In genomic region chr2:50066246-50066967, GRCm38 (mm10) we compare ENCODE assay signal across 8 mouse cellular contexts. TPM values are rescaled to one million over a fixed set of nuclear protein-coding genes. Genes with fewer than 3 reads are reported as not detected.
A peak's percentile ranks its signal among the peaks of the same experiment; 100 is the strongest.
DNase-seq lines count a peak whose midpoint lies in the region; ATAC-seq and TF ChIP-seq lines count a peak whose summit lies in the region.

Gene Lypd6 (plus strand): TSS chr2:50066429.

- H3K36me3 ChIP-seq in embryonic facial prominence, embryonic 12.5 days = no peaks in the 10 kb centered on the region
- no peaks in the 10 kb centered on the region for H3K36me3 ChIP-seq in limb, embryonic 14.5 days (ENCODE audit: control insufficient read depth, insufficient read depth, low read length)
- no peaks in the 10 kb centered on the region for H3K36me3 ChIP-seq in midbrain, embryonic 14.5 days (ENCODE audit: control insufficient read depth, insufficient read depth, low read length)
- no peaks in the 10 kb centered on the region for H3K36me3 ChIP-seq in stomach, embryonic 16.5 days (ENCODE audit: control insufficient read depth, insufficient read depth, low read length)

- peak within 1 kb of the TSS; percentile 54; the same call in 1 of the 2 replicates for H3K27ac ChIP-seq in embryonic facial prominence, embryonic 12.5 days
- peak within 1 kb of the TSS; percentile 46; the same call in 1 of the 2 replicates for H3K27ac ChIP-seq in limb, embryonic 14.5 days (replicated peaks; ENCODE audit: low read depth, low read length)
- H3K27ac ChIP-seq in midbrain, embryonic 14.5 days (replicated peaks; ENCODE audit: low read depth, low read length) = 0 out of 2 replicates have a peak within 1 kb of the TSS, but pooled peaks have one; percentile 20
- peak within 1 kb of the TSS; percentile 80 for H3K27ac ChIP-seq in stomach, embryonic 16.5 days (ENCODE audit: low read length)

- no peaks in the 10 kb centered on the region for H3K4me1 ChIP-seq in embryonic facial prominence, embryonic 12.5 days
- peaks cover 5% of the 10 kb centered on the region; the same call in 1 of the 2 replicates for H3K4me1 ChIP-seq in limb, embryonic 14.5 days (ENCODE audit: control insufficient read depth, insufficient read depth, low read length)
- H3K4me1 ChIP-seq in midbrain, embryonic 14.5 days (ENCODE audit: control insufficient read depth, insufficient read depth, low read length) = peaks cover 16% of the 10 kb centered on the region
- H3K4me1 ChIP-seq in stomach, embryonic 16.5 days (ENCODE audit: control insufficient read depth, insufficient read depth, low read length) = 0 out of 2 replicates have a peak, but pooled peaks cover 7% of the 10 kb centered on the region

- DNase-seq in adrenal gland, postnatal 25 days = peak; percentile 84
- DNase-seq in heart, adult 8-10 months (ENCODE audit: low spot score) = peak; percentile 8
- peak; percentile 53 to 54 for DNase-seq in kidney, adult 8-10 months
- DNase-seq in limb, embryonic 14.5 days (ENCODE audit: low spot score) = peak; percentile 89
- peak; percentile 88 for DNase-seq in midbrain, embryonic 14.5 days

- H3K9ac ChIP-seq in embryonic facial prominence, embryonic 12.5 days = peak within 1 kb of the TSS; percentile 67
- H3K9ac ChIP-seq in limb, embryonic 14.5 days (ENCODE audit: low read depth, low read length, severe bottlenecking) = peak within 1 kb of the TSS; percentile 62
- peak within 1 kb of the TSS; percentile 54 for H3K9ac ChIP-seq in midbrain, embryonic 14.5 days (replicated peaks; ENCODE audit: low read length)
- H3K9ac ChIP-seq in stomach, embryonic 16.5 days (ENCODE audit: low read length) = peak within 1 kb of the TSS; percentile 78

- TF ChIP-seq POLR2A in limb, embryonic 14.5 days (IDR thresholded peaks at IDR 0.05; ENCODE audit: borderline replicate concordance, extremely low read depth, insufficient read depth, insufficient read length) = 0 out of 2 replicates have a peak, but pooled peaks have one; percentile 43

- H3K27me3 ChIP-seq in embryonic facial prominence, embryonic 12.5 days = no peaks in the 10 kb centered on the region
- H3K27me3 ChIP-seq in limb, embryonic 14.5 days (ENCODE audit: control insufficient read depth, insufficient read depth, low read length) = 0 out of 2 replicates have a peak, but pooled peaks cover 2% of the 10 kb centered on the region
- no peaks in the 10 kb centered on the region for H3K27me3 ChIP-seq in midbrain, embryonic 14.5 days (ENCODE audit: control insufficient read depth, insufficient read depth, low read length)
- H3K27me3 ChIP-seq in stomach, embryonic 16.5 days (ENCODE audit: control insufficient read depth, insufficient read depth, low read length) = no peaks in the 10 kb centered on the region

- H3K9me3 ChIP-seq in embryonic facial prominence, embryonic 12.5 days = no peaks in the 10 kb centered on the region
- H3K9me3 ChIP-seq in limb, embryonic 14.5 days (ENCODE audit: control insufficient read depth, low read length) = no peaks in the 10 kb centered on the region
- no peaks in the 10 kb centered on the region for H3K9me3 ChIP-seq in midbrain, embryonic 14.5 days (ENCODE audit: control insufficient read depth, low read length)
- H3K9me3 ChIP-seq in stomach, embryonic 16.5 days (replicated peaks; ENCODE audit: control insufficient read depth, low read length) = no peaks in the 10 kb centered on the region

- under 1% methylated on average over 65 of the region's 76 CpGs for WGBS in embryonic facial prominence, embryonic 12.5 days
- WGBS in limb, embryonic 14.5 days = under 1% methylated on average over 56 of the region's 76 CpGs
- WGBS in midbrain, embryonic 14.5 days = under 1% methylated on average over 71 of the region's 76 CpGs
- 0% methylated on average over 65 of the region's 76 CpGs for WGBS in stomach, embryonic 16.5 days

- peak within 1 kb of the TSS; percentile 95 for H3K4me2 ChIP-seq in embryonic facial prominence, embryonic 12.5 days (replicated peaks)
- H3K4me2 ChIP-seq in limb, embryonic 14.5 days (replicated peaks; ENCODE audit: low read depth, low read length, severe bottlenecking) = peak within 1 kb of the TSS; percentile 95
- H3K4me2 ChIP-seq in midbrain, embryonic 14.5 days (ENCODE audit: low read length) = peak within 1 kb of the TSS; percentile 96
- peak within 1 kb of the TSS; percentile 91 for H3K4me2 ChIP-seq in stomach, embryonic 16.5 days (ENCODE audit: low read depth, low read length)

- peak within 1 kb of the TSS; percentile 69 for H3K4me3 ChIP-seq in embryonic facial prominence, embryonic 12.5 days
- peak within 1 kb of the TSS; percentile 71 for H3K4me3 ChIP-seq in limb, embryonic 14.5 days (replicated peaks; ENCODE audit: low read length)
- H3K4me3 ChIP-seq in midbrain, embryonic 14.5 days (replicated peaks; ENCODE audit: low read depth, low read length) = peak within 1 kb of the TSS; percentile 61
- peak within 1 kb of the TSS; percentile 72 for H3K4me3 ChIP-seq in stomach, embryonic 16.5 days (replicated peaks; ENCODE audit: low read length)

- peak; percentile 97 for ATAC-seq in embryonic facial prominence, embryonic 12.5 days (ENCODE audit: insufficient number of reproducible peaks, insufficient read depth, low FRiP score, low TSS enrichment)
- ATAC-seq in limb, embryonic 14.5 days (ENCODE audit: low FRiP score, low read depth) = peak; percentile 99
- ATAC-seq in midbrain, embryonic 14.5 days (ENCODE audit: low FRiP score, low TSS enrichment) = peak; percentile 91
- ATAC-seq in stomach, embryonic 16.5 days (ENCODE audit: insufficient read depth, low FRiP score) = peak; percentile 96
- ATAC-seq in inflammation-experienced regulatory T-cells, adult 6 months = no peak

RNA-seq across cellular contexts. Expression of gene Lypd6, which starts in this region (rescaled TPM):
- total RNA-seq in adrenal gland, postnatal 25 days (2021) = 11.7 and 23.3 TPM in 2 replicates
- 8.5 and 9.1 TPM in 2 replicates for polyA plus RNA-seq in embryonic facial prominence, embryonic 12.5 days (2016; fragmentation: Nextera tagmentation; extraction: Ambion mirVana)
- 1 to 10 TPM in 2 of 4 experiments, under 1 TPM in 2; 0.24 to 2.8 (median 0.73) TPM for total RNA-seq in heart, adult 8-10 months (2022)
- 12.4 and 16.1 TPM in 2 replicates for polyA plus RNA-seq in limb, embryonic 14.5 days (2012; rRNA removed)
- 17.9 and 18.3 TPM in 2 replicates for polyA plus RNA-seq in limb, embryonic 14.5 days (2014; fragmentation: Nextera tagmentation; extraction: Ambion mirVana)
- polyA plus RNA-seq in midbrain, embryonic 14.5 days (2014; fragmentation: Nextera tagmentation; extraction: Ambion mirVana) = 6.3 and 8.4 TPM in 2 replicates
- 20.1 and 22.6 TPM in 2 replicates for polyA plus RNA-seq in stomach, embryonic 16.5 days (2015; fragmentation: Nextera tagmentation; extraction: Ambion mirVana)
- polyA plus RNA-seq in inflammation-experienced regulatory T-cells, adult 6 months (2017; shearing (Covaris generic)) = not detected

Comparison
In these comparisons a context has a peak if more than half of its experiments do, and no peak if none do; other contexts are left out.
1. DNase-seq: peak in every context shown above with its lines; median percentile 89 in limb, embryonic 14.5 days; 88 in midbrain, embryonic 14.5 days; 84 in adrenal gland, postnatal 25 days; 54 in kidney, adult 8-10 months; 8 in heart, adult 8-10 months.
2. H3K27ac ChIP-seq: peak in every context shown above with its lines; median percentile 80 in stomach, embryonic 16.5 days; 54 in embryonic facial prominence, embryonic 12.5 days; 46 in limb, embryonic 14.5 days; 20 in midbrain, embryonic 14.5 days.